Mouse (Mus musculus) heart, embryonic 10.5 days (tissue): ENCODE results near the gene Gtf2ird1. TPM values are rescaled to one million over a fixed set of nuclear protein-coding genes. Genes with fewer than 3 reads are reported as not detected.
A peak's percentile ranks its signal among the peaks of the same experiment; 100 is the strongest.

Source experiments
- DNase-seq: peaks from one replicate; pipeline ENCODE4 v3.0.0-alpha.2; 2017; ENCODE audit warnings: low spot score
- H3K27ac ChIP-seq: fragments of 300-500 bp; sonication (generic); 2 replicates; pipeline ENCODE4 v1.5.1; 2016; ENCODE audit warnings: mild to moderate bottlenecking
- H3K27me3 ChIP-seq: fragments of 300-500 bp; sonication (generic); 2 replicates; pipeline ENCODE4 v1.6.1; 2016; ENCODE audit warnings: mild to moderate bottlenecking; ENCODE audit not compliant: poor library complexity, insufficient read depth, severe bottlenecking
- H3K36me3 ChIP-seq: fragments of 300-500 bp; sonication (generic); 2 replicates; pipeline ENCODE4 v1.6.1; 2016; ENCODE audit warnings: mild to moderate bottlenecking, moderate library complexity
- H3K4me1 ChIP-seq: fragments of 300-500 bp; sonication (generic); 2 replicates; pipeline ENCODE4 v1.6.1; 2016; ENCODE audit warnings: mild to moderate bottlenecking
- H3K4me3 ChIP-seq: fragments of 300-500 bp; sonication (generic); 2 replicates; pipeline ENCODE4 v1.5.1; 2016; ENCODE audit warnings: mild to moderate bottlenecking, moderate library complexity
- H3K9me3 ChIP-seq: fragments of 300-500 bp; sonication (generic); 2 replicates; pipeline ENCODE4 v1.6.1; 2016; ENCODE audit warnings: mild to moderate bottlenecking, moderate library complexity
- WGBS: fragments of 180-500 bp; shearing (Covaris S2); methylation state at CpG from one replicate; pipeline ENCODE4 v1.1.7; 2016; 5-methylcytosine and 5-hydroxymethylcytosine counted together
- polyA plus RNA-seq: library from polyadenylated mRNA; unstranded; fragments of >200 nt; fragmentation: Nextera tagmentation; extraction: Ambion mirVana; gene quantifications from 2 replicates; pipeline ENCODE4 v1.2.1, GENCODE M21; 2016

The Gtf2ird1 gene
- 64.1 and 74.8 TPM in 2 replicates for polyA plus RNA-seq

GRCm38 (mm10) chr5:134456503-134456962, at the start of gene Gtf2ird1:
Gene Gtf2ird1 (minus strand): TSS chr5:134456716.
- H3K4me1 ChIP-seq: peaks cover 26% of the 10 kb centered on the region
- H3K9me3 ChIP-seq: no peaks in the 10 kb centered on the region
- peak; percentile 93 for DNase-seq
- peak within 1 kb of the TSS; percentile 97 for H3K27ac ChIP-seq
- no peaks in the 10 kb centered on the region for H3K27me3 ChIP-seq
- H3K36me3 ChIP-seq: peaks cover 17% of the 10 kb centered on the region
- peak within 1 kb of the TSS; percentile 84 for H3K4me3 ChIP-seq
- WGBS: 1% methylated on average over 44 of the region's 44 CpGs

GRCm38 (mm10) chr5:134505810-134506292, 49.3 kb upstream of the Gtf2ird1 start:
- Histone ChIP-seq H3K4me1 (no peaks in the 10 kb centered on the region), H3K27ac (no peak overlapping the region), H3K9me3 (no peaks in the 10 kb centered on the region), H3K36me3 (peaks cover 58% of the 10 kb centered on the region), H3K4me3 (no peak overlapping the region), H3K27me3 (no peaks in the 10 kb centered on the region)
- DNase-seq: no peak
- 78% methylated on average over 9 of the region's 9 CpGs for WGBS

- Histone ChIP-seq H3K27ac (no peak overlapping the region), H3K27me3 (no peaks in the 10 kb centered on the region), H3K9me3 (no peaks in the 10 kb centered on the region), H3K4me3 (no peak overlapping the region), H3K36me3 (peaks cover 48% of the 10 kb centered on the region), H3K4me1 (no peaks in the 10 kb centered on the region)
- 87% methylated on average over 18 of the region's 18 CpGs for WGBS
- DNase-seq: no peak
These were observed 46.1 kb upstream of the Gtf2ird1 start for GRCm38 (mm10) chr5:134502591-134502990.

GRCm38 (mm10) chr5:134501453-134501852, 44.9 kb upstream of the Gtf2ird1 start:
- Histone ChIP-seq H3K9me3 (no peaks in the 10 kb centered on the region), H3K36me3 (peaks cover 60% of the 10 kb centered on the region), H3K4me1 (no peaks in the 10 kb centered on the region), H3K27ac (no peak overlapping the region), H3K4me3 (no peak overlapping the region), H3K27me3 (no peaks in the 10 kb centered on the region)
- 81% methylated on average over 9 of the region's 9 CpGs for WGBS
- no peak for DNase-seq

GRCm38 (mm10) chr5:134500681-134501080, 44.2 kb upstream of the Gtf2ird1 start:
- Histone ChIP-seq H3K36me3 (peaks cover 67% of the 10 kb centered on the region), H3K27me3 (no peaks in the 10 kb centered on the region), H3K4me1 (no peaks in the 10 kb centered on the region), H3K27ac (no peak overlapping the region), H3K4me3 (no peak overlapping the region), H3K9me3 (no peaks in the 10 kb centered on the region)
- no peak for DNase-seq
- 92% methylated on average over 3 of the region's 3 CpGs for WGBS

GRCm38 (mm10) chr5:134500062-134500461, 43.5 kb upstream of the Gtf2ird1 start:
- Histone ChIP-seq H3K4me1 (no peaks in the 10 kb centered on the region), H3K27me3 (no peaks in the 10 kb centered on the region), H3K9me3 (no peaks in the 10 kb centered on the region), H3K27ac (no peak overlapping the region), H3K4me3 (no peak overlapping the region), H3K36me3 (peaks cover 71% of the 10 kb centered on the region)
- 69% methylated on average over 4 of the region's 4 CpGs for WGBS
- DNase-seq: no peak

- Histone ChIP-seq H3K27me3 (no peaks in the 10 kb centered on the region), H3K4me1 (peaks cover 5% of the 10 kb centered on the region; the same call in 1 of the 2 replicates), H3K36me3 (peaks cover 54% of the 10 kb centered on the region), H3K27ac (no peak overlapping the region), H3K4me3 (no peak overlapping the region), H3K9me3 (no peaks in the 10 kb centered on the region)
- DNase-seq: peak; percentile 70
- WGBS: 87% methylated on average over 5 of the region's 5 CpGs
These were observed 40.5 kb upstream of the Gtf2ird1 start for GRCm38 (mm10) chr5:134497026-134497425.

GRCm38 (mm10) chr5:134495796-134496195, 39.3 kb upstream of the Gtf2ird1 start:
- Histone ChIP-seq H3K4me1 (peaks cover 6% of the 10 kb centered on the region; the same call in 1 of the 2 replicates), H3K9me3 (no peaks in the 10 kb centered on the region), H3K4me3 (no peak overlapping the region), H3K27ac (no peak overlapping the region), H3K27me3 (no peaks in the 10 kb centered on the region), H3K36me3 (peaks cover 50% of the 10 kb centered on the region)
- 80% methylated on average over 4 of the region's 4 CpGs for WGBS
- peak; percentile 57 for DNase-seq

GRCm38 (mm10) chr5:134494142-134494541, 37.6 kb upstream of the Gtf2ird1 start:
- no peak overlapping the region for H3K4me3 ChIP-seq
- peaks cover 57% of the 10 kb centered on the region for H3K36me3 ChIP-seq
- H3K9me3 ChIP-seq: no peaks in the 10 kb centered on the region
- H3K4me1 ChIP-seq: peaks cover 18% of the 10 kb centered on the region
- H3K27ac ChIP-seq: no peak overlapping the region
- 56% methylated on average over 11 of the region's 11 CpGs for WGBS
- no peaks in the 10 kb centered on the region for H3K27me3 ChIP-seq
- peak; percentile 86 for DNase-seq

- Histone ChIP-seq H3K27ac (no peak overlapping the region), H3K4me3 (no peak overlapping the region), H3K27me3 (no peaks in the 10 kb centered on the region), H3K9me3 (no peaks in the 10 kb centered on the region), H3K4me1 (peaks cover 18% of the 10 kb centered on the region), H3K36me3 (peaks cover 51% of the 10 kb centered on the region)
- DNase-seq: peak; percentile 45
- WGBS: 96% methylated on average over 4 of the region's 4 CpGs
These were observed 36.4 kb upstream of the Gtf2ird1 start for GRCm38 (mm10) chr5:134492956-134493355.

- no peaks in the 10 kb centered on the region for H3K27me3 ChIP-seq
- 23% methylated on average over 18 of the region's 18 CpGs for WGBS
- no peaks in the 10 kb centered on the region for H3K9me3 ChIP-seq
- H3K27ac ChIP-seq: no peak overlapping the region
- H3K36me3 ChIP-seq: peaks cover 40% of the 10 kb centered on the region
- no peak overlapping the region for H3K4me3 ChIP-seq
- peak; percentile 84 for DNase-seq
- H3K4me1 ChIP-seq: peaks cover 18% of the 10 kb centered on the region
These were observed 35.3 kb upstream of the Gtf2ird1 start for GRCm38 (mm10) chr5:134491712-134492417.

- 84% methylated on average over 2 of the region's 2 CpGs for WGBS
- Histone ChIP-seq H3K9me3 (no peaks in the 10 kb centered on the region), H3K36me3 (peaks cover 33% of the 10 kb centered on the region), H3K27ac (no peak overlapping the region), H3K4me1 (peaks cover 21% of the 10 kb centered on the region), H3K27me3 (no peaks in the 10 kb centered on the region), H3K4me3 (no peak overlapping the region)
- peak; percentile 68 for DNase-seq
These were observed 34.7 kb upstream of the Gtf2ird1 start for GRCm38 (mm10) chr5:134491206-134491605.

GRCm38 (mm10) chr5:134490465-134490864, 33.9 kb upstream of the Gtf2ird1 start:
- DNase-seq: peak; percentile 76
- H3K27me3 ChIP-seq: no peaks in the 10 kb centered on the region
- H3K36me3 ChIP-seq: peaks cover 27% of the 10 kb centered on the region
- no peak overlapping the region for H3K4me3 ChIP-seq
- peaks cover 23% of the 10 kb centered on the region for H3K4me1 ChIP-seq
- no peak overlapping the region for H3K27ac ChIP-seq
- 89% methylated on average over 12 of the region's 12 CpGs for WGBS
- no peaks in the 10 kb centered on the region for H3K9me3 ChIP-seq
